Mouse (Mus musculus): ENCODE data around the gene Hnrnpa2b1.

The Hnrnpa2b1 gene

GRCm38 (mm10) chr6:51468891-51469561, 668 bp downstream of the Hnrnpa2b1 start:
- peak; percentile 89 for DNase-seq

GRCm38 (mm10) chr6:51467649-51468048, 2.0 kb downstream of the Hnrnpa2b1 start:
- DNase-seq, result peak; percentile 37

GRCm38 (mm10) chr6:51460363-51460762, 9.3 kb downstream of the Hnrnpa2b1 start:
- DNase-seq, result no peak

- no peak for DNase-seq
Observed at GRCm38 (mm10) chr6:51460021-51460360, 9.7 kb downstream of the Hnrnpa2b1 start.

- DNase-seq, result peak; percentile 56
Observed at GRCm38 (mm10) chr6:51459313-51460020, 10.2 kb downstream of the Hnrnpa2b1 start.

- DNase-seq, result peak; percentile 37
Observed at GRCm38 (mm10) chr6:51458925-51459312, 10.8 kb downstream of the Hnrnpa2b1 start.

GRCm38 (mm10) chr6:51457770-51458387, 11.8 kb downstream of the Hnrnpa2b1 start:
- DNase-seq, result peak; percentile 39

GRCm38 (mm10) chr6:51457283-51457682, 12.4 kb downstream of the Hnrnpa2b1 start:
- DNase-seq, result no peak

- DNase-seq, result no peak
Observed at GRCm38 (mm10) chr6:51456198-51456597, 13.5 kb downstream of the Hnrnpa2b1 start.

GRCm38 (mm10) chr6:51454949-51455348, 14.7 kb downstream of the Hnrnpa2b1 start:
- DNase-seq, result no peak

GRCm38 (mm10) chr6:51452927-51453503, 16.7 kb downstream of the Hnrnpa2b1 start:
- no peak for DNase-seq

GRCm38 (mm10) chr6:51442191-51442835, 27.4 kb downstream of the Hnrnpa2b1 start:
- DNase-seq, result no peak

- DNase-seq, result no peak
Observed at GRCm38 (mm10) chr6:51438826-51439330, 30.8 kb downstream of the Hnrnpa2b1 start.

- no peak for DNase-seq
Observed at GRCm38 (mm10) chr6:51437665-51438064, 32.0 kb downstream of the Hnrnpa2b1 start.

- no peak for DNase-seq
Observed at GRCm38 (mm10) chr6:51434270-51434669, 35.4 kb downstream of the Hnrnpa2b1 start.

GRCm38 (mm10) chr6:51432535-51433397, 36.9 kb downstream of the Hnrnpa2b1 start, which contains the start of gene Nfe2l3:
Nfe2l3 (plus strand) TSS chr6:51432670.
- peak; percentile 80 for DNase-seq

- no peak for DNase-seq
Observed at GRCm38 (mm10) chr6:51424537-51424936, 45.2 kb downstream of the Hnrnpa2b1 start.

GRCm38 (mm10) chr6:51423466-51424122, 46.1 kb downstream of the Hnrnpa2b1 start:
- peak; percentile 29 for DNase-seq

- DNase-seq, result no peak
Observed at GRCm38 (mm10) chr6:51417306-51417936, 52.3 kb downstream of the Hnrnpa2b1 start.

- no peak for DNase-seq
Observed at GRCm38 (mm10) chr6:51416433-51416832, 53.3 kb downstream of the Hnrnpa2b1 start.

Data from retina, postnatal 1 day (tissue).